Mouse (Mus musculus): ENCODE measurements around the gene Vamp2.

DNA sequence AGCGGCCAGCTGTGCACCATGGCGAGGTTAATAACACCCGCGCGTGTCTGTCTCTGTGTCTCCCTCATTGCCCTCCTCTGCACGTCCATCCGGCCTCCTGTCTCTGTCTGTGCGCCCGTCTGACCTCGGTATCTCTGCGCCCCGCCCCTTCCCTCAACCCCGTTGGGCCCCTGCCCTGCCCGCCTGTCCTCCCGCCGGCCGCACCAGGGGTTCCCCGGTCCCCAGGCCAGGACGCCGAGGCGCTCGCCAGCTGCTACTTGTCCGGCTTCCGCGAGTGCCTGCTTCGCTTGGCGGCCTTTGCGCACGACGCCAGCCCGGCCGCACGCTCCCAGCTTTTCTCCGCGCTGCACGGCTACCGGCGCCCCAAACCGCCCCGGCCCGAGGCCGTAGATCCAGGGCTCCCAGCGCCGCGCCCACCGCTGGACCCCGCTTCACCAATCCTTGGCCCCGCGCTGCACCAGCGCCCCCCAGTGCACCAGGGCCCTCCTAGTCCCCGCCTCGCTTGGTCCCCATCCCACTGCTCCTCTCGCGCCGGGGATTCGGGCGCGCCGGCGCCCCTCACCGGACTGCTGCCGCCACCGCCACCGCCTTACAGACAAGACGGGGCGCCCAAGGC, 34.2 kb downstream of the Vamp2 start, which contains the start of gene 9130213A22Rik:
- TF ChIP-seq POLR2A (IDR thresholded peaks at IDR 0.05; ENCODE audit: control insufficient read depth, low read depth, low read length) (no peak), CTCF (IDR thresholded peaks at IDR 0.05; ENCODE audit: control insufficient read depth, insufficient read depth, insufficient replicate concordance, low read depth, low read length) (peak; percentile 21; the same call in 1 of the 2 replicates)

Measured in testis, adult 2 months (tissue).